Mouse (Mus musculus): Measurements from ENCODE around the gene Mpv17. TPM values are rescaled to one million over a fixed set of nuclear protein-coding genes. Genes with fewer than 3 reads are reported as not detected.
A peak's percentile ranks its signal among the peaks of the same experiment; 100 is the strongest.

Mpv17 gene
- polyA plus RNA-seq, 1 experiment from 2014 or later: 17.6 TPM

DNA sequence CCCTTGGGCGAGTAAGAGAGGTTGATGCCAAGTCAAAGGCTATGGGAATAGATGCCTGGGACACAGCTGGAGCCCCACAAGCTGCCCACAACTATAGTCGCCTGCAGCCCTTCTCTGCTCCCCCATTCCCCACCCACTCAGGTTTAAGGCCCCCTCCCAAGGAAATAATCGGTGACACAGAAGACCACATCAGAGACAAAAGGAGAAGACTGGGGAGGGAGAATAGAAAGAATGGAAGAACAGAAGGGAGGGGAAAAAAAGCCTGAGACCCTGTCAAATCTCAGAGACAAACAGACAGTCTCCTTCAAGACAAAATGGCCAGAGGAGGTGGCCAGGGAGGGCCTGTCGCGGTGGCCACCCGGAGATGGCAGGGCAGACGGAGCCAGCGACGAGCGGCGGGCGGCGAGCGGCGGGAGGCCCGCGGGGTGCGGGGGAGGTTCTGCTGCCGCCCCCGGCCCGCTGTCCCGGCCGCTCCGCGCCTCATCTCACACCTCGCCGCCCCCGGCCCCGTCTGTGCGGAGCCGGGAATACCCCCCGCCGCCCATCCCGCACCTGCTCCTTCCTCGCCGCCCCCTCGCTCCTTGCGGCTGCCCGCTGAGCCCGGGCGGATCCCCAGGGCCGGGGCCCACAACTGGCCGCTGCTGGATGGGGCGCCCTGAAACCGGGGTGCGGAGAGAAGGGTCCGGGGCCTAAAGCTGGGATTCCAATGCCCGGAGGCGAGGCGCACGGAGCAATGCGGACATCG is 61.6 kb downstream of the Mpv17 start:
- Histone ChIP-seq H3K27ac (ENCODE audit: low read depth) (no peak overlapping the region), H3K36me3 (replicated peaks; ENCODE audit: insufficient read depth, low read length) (no peaks in the 10 kb centered on the region), H3K9me3 (ENCODE audit: low read length) (no peaks in the 10 kb centered on the region), H3K9ac (replicated peaks) (no peak overlapping the region), H3K4me1 (ENCODE audit: insufficient read depth) (peaks cover 15% of the 10 kb centered on the region), H3K4me3 (ENCODE audit: low read depth, low read length) (peak overlapping the region; percentile 43), H3K4me2 (ENCODE audit: low read depth, low read length) (peak overlapping the region; percentile 71), H3K27me3 (ENCODE audit: insufficient read depth, low read length) (peaks cover 74% of the 10 kb centered on the region)
- TF ChIP-seq CTCF (IDR thresholded peaks at IDR 0.05; ENCODE audit: low read depth): no peak
- no peak for TF ChIP-seq EP300 (IDR thresholded peaks at IDR 0.05; ENCODE audit: low read depth)
- 4% methylated on average over 39 of the region's 53 CpGs for WGBS (ENCODE audit: insufficient replicate concordance)
- ATAC-seq (no peak), DNase-seq (no peak)

Other genes starting within 250 kb of the Mpv17 start
- 263 and 277 TPM in 2 replicates for gene Ost4, start 246.5 kb downstream of the Mpv17 start, polyA plus RNA-seq (2015; fragmentation: Nextera tagmentation; extraction: Ambion mirVana)
- gene Emilin1, start 240.8 kb downstream of the Mpv17 start, polyA plus RNA-seq (2015; fragmentation: Nextera tagmentation; extraction: Ambion mirVana): 25.3 and 30.9 TPM in 2 replicates
- 56.9 and 57.7 TPM in 2 replicates for gene Khk, start 232.8 kb downstream of the Mpv17 start, polyA plus RNA-seq (2015; fragmentation: Nextera tagmentation; extraction: Ambion mirVana)
- gene Cgref1, start 208.7 kb downstream of the Mpv17 start, polyA plus RNA-seq (2015; fragmentation: Nextera tagmentation; extraction: Ambion mirVana): 18.7 and 22.8 TPM in 2 replicates
- gene Preb, start 193.9 kb downstream of the Mpv17 start, polyA plus RNA-seq (2015; fragmentation: Nextera tagmentation; extraction: Ambion mirVana): 79.2 and 80.6 TPM in 2 replicates
- 0.05 TPM in 1 of 2 replicates, not detected in the other for gene Tcf23, start 185.6 kb downstream of the Mpv17 start, polyA plus RNA-seq (2015; fragmentation: Nextera tagmentation; extraction: Ambion mirVana)
- 162 and 169 TPM in 2 replicates for gene Atraid, start 105.9 kb downstream of the Mpv17 start, polyA plus RNA-seq (2015; fragmentation: Nextera tagmentation; extraction: Ambion mirVana)
- gene Slc5a6, start 105.3 kb downstream of the Mpv17 start, polyA plus RNA-seq (2015; fragmentation: Nextera tagmentation; extraction: Ambion mirVana): 3.1 and 3.7 TPM in 2 replicates
- 3.1 and 4.2 TPM in 2 replicates for gene Cad, start 99.5 kb downstream of the Mpv17 start, polyA plus RNA-seq (2015; fragmentation: Nextera tagmentation; extraction: Ambion mirVana)
- gene Dnajc5g, start 48.0 kb downstream of the Mpv17 start, polyA plus RNA-seq (2015; fragmentation: Nextera tagmentation; extraction: Ambion mirVana): not detected in 2 replicates
- gene Slc30a3, start 46.0 kb downstream of the Mpv17 start, polyA plus RNA-seq (2015; fragmentation: Nextera tagmentation; extraction: Ambion mirVana): 0.24 and 0.72 TPM in 2 replicates
- 0.12 and 0.86 TPM in 2 replicates for gene Trim54, start 37.5 kb downstream of the Mpv17 start, polyA plus RNA-seq (2015; fragmentation: Nextera tagmentation; extraction: Ambion mirVana)
- not detected in 2 replicates for gene Ucn, start 15.4 kb downstream of the Mpv17 start, polyA plus RNA-seq (2015; fragmentation: Nextera tagmentation; extraction: Ambion mirVana)
- 0.21 and 0.59 TPM in 2 replicates for gene Gm29609, start 25.7 kb upstream of the Mpv17 start, polyA plus RNA-seq (2015; fragmentation: Nextera tagmentation; extraction: Ambion mirVana)
- 15.0 and 16.8 TPM in 2 replicates for gene Gtf3c2, start 25.9 kb upstream of the Mpv17 start, polyA plus RNA-seq (2015; fragmentation: Nextera tagmentation; extraction: Ambion mirVana)
- 29.4 and 29.9 TPM in 2 replicates for gene Snx17, start 39.0 kb upstream of the Mpv17 start, polyA plus RNA-seq (2015; fragmentation: Nextera tagmentation; extraction: Ambion mirVana)
- gene Eif2b4, start 39.2 kb upstream of the Mpv17 start, polyA plus RNA-seq (2015; fragmentation: Nextera tagmentation; extraction: Ambion mirVana): 35.5 and 36.8 TPM in 2 replicates
- 2.9 TPM in 2 replicates for gene Zfp513, start 48.1 kb upstream of the Mpv17 start, polyA plus RNA-seq (2015; fragmentation: Nextera tagmentation; extraction: Ambion mirVana)
- gene Ppm1g, start 66.4 kb upstream of the Mpv17 start, polyA plus RNA-seq (2015; fragmentation: Nextera tagmentation; extraction: Ambion mirVana): 49.4 and 56.9 TPM in 2 replicates
- 42.9 and 43.0 TPM in 2 replicates for gene Nrbp1, start 86.6 kb upstream of the Mpv17 start, polyA plus RNA-seq (2015; fragmentation: Nextera tagmentation; extraction: Ambion mirVana)
- gene Gm9970, start 87.0 kb upstream of the Mpv17 start, polyA plus RNA-seq (2015; fragmentation: Nextera tagmentation; extraction: Ambion mirVana): 0.28 TPM in 1 of 2 replicates, not detected in the other
- gene Krtcap3, start 97.4 kb upstream of the Mpv17 start, polyA plus RNA-seq (2015; fragmentation: Nextera tagmentation; extraction: Ambion mirVana): 6.5 and 7.5 TPM in 2 replicates
- 2.3 and 2.7 TPM in 2 replicates for gene Ift172, start 136.9 kb upstream of the Mpv17 start, polyA plus RNA-seq (2015; fragmentation: Nextera tagmentation; extraction: Ambion mirVana)
- 4.4 and 5.4 TPM in 2 replicates for gene Fndc4, start 141.8 kb upstream of the Mpv17 start, polyA plus RNA-seq (2015; fragmentation: Nextera tagmentation; extraction: Ambion mirVana)
- gene Gckr, start 143.2 kb upstream of the Mpv17 start, polyA plus RNA-seq (2015; fragmentation: Nextera tagmentation; extraction: Ambion mirVana): 53.7 and 63.1 TPM in 2 replicates

Data from liver, postnatal 0 days (tissue).